Mouse (Mus musculus) MEL (cell line): ENCODE data around the gene Prr23a2.

Source experiments
- CTCF ChIP-seq, 3 experiments: IDR thresholded peaks in 2 of 3; conservative IDR thresholded peaks in 1 of 3; 2 replicates each; pipeline ENCODE4 v1.5.1; 2011 to 2012; ENCODE audit warnings: low read length in 3 of 3, low read depth in 2 of 3, mild to moderate bottlenecking in 2 of 3, improper control_type of control experiment in 1 of 3, inconsistent platforms in 1 of 3, mixed read lengths in 1 of 3, moderate library complexity in 1 of 3; ENCODE audit not compliant: control insufficient read depth in 1 of 3, insufficient read depth in 1 of 3, poor library complexity in 1 of 3, severe bottlenecking in 1 of 3
- ETS1 ChIP-seq: IDR thresholded peaks from 2 replicates; pipeline ENCODE4 v1.6.1; 2012; ENCODE audit warnings: low read depth, mild to moderate bottlenecking, inconsistent platforms, low read length, improper control_type of control experiment, moderate library complexity
- HCFC1 ChIP-seq: IDR thresholded peaks from 2 replicates; pipeline ENCODE4 v1.6.1; 2012; ENCODE audit warnings: low read depth, mild to moderate bottlenecking, inconsistent platforms, low read length, improper control_type of control experiment, moderate library complexity
- KAT2A ChIP-seq: conservative IDR thresholded peaks from 2 replicates; pipeline ENCODE4 v1.6.1; 2012; ENCODE audit warnings: low read depth, low read length, improper control_type of control experiment, inconsistent platforms
- MAX ChIP-seq: IDR thresholded peaks from 2 replicates; pipeline ENCODE4 v1.6.1; 2011; ENCODE audit warnings: low read length, improper control_type of control experiment
- MAZ ChIP-seq: IDR thresholded peaks from 2 replicates; pipeline ENCODE4 v1.6.1; 2012; ENCODE audit warnings: low read depth, mild to moderate bottlenecking, inconsistent platforms, low read length, improper control_type of control experiment
- NELFE ChIP-seq: IDR thresholded peaks from 2 replicates; pipeline ENCODE4 v1.6.1; 2011; ENCODE audit warnings: low read depth, low read length, improper control_type of control experiment
- POLR2A ChIP-seq, 2 experiments: IDR thresholded peaks; 2 replicates each; pipeline ENCODE4 v1.6.1; 2011 to 2012; ENCODE audit warnings: low read length in 2 of 2, mild to moderate bottlenecking in 2 of 2, control low read depth in 1 of 2, improper control_type of control experiment in 1 of 2, low read depth in 1 of 2, moderate library complexity in 1 of 2; ENCODE audit not compliant: control insufficient read depth in 1 of 2, insufficient read depth in 1 of 2, poor library complexity in 1 of 2
- RCOR1 ChIP-seq: IDR thresholded peaks from 2 replicates; pipeline ENCODE4 v1.6.1; 2012; ENCODE audit warnings: low read depth, mild to moderate bottlenecking, inconsistent platforms, low read length, improper control_type of control experiment
- SMC3 ChIP-seq: IDR thresholded peaks from 2 replicates; pipeline ENCODE4 v1.6.1; 2011; ENCODE audit warnings: low read depth, low read length, improper control_type of control experiment
- USF2 ChIP-seq, 2 experiments: IDR thresholded peaks; 2 replicates each; pipeline ENCODE4 v1.6.1; 2011 to 2012; ENCODE audit warnings: improper control_type of control experiment in 2 of 2, low read length in 2 of 2, borderline replicate concordance in 1 of 2, inconsistent platforms in 1 of 2, low read depth in 1 of 2, mild to moderate bottlenecking in 1 of 2; ENCODE audit not compliant: insufficient read depth in 1 of 2

GRCm38 (mm10) chr9:98901486-98901885, 45.2 kb downstream of the Prr23a2 start:
- TF ChIP-seq POLR2A (IDR thresholded peaks at IDR 0.05; ENCODE audit: control insufficient read depth in 1 of 2, insufficient read depth in 1 of 2, low read depth in 1 of 2, low read length in 2 of 2, poor library complexity in 1 of 2) (no peak), SMC3 (no peak), USF2 (IDR thresholded peaks at IDR 0.05; ENCODE audit: borderline replicate concordance in 1 of 2, insufficient read depth in 1 of 2, low read depth in 1 of 2, low read length in 2 of 2) (no peak), MAZ (no peak), NELFE (no peak), ETS1 (no peak), RCOR1 (no peak), MAX (no peak), CTCF (IDR thresholded peaks at IDR 0.05 in 2 of 3, conservative IDR thresholded peaks at IDR 0.05 in 1 of 3; ENCODE audit: control insufficient read depth in 1 of 3, insufficient read depth in 1 of 3, low read depth in 2 of 3, low read length in 3 of 3, poor library complexity in 1 of 3, severe bottlenecking in 1 of 3) (no peak), HCFC1 (no peak), KAT2A (no peak)
